Mouse (Mus musculus): ENCODE data around the gene Parvb.

Gene Parvb

DNA sequence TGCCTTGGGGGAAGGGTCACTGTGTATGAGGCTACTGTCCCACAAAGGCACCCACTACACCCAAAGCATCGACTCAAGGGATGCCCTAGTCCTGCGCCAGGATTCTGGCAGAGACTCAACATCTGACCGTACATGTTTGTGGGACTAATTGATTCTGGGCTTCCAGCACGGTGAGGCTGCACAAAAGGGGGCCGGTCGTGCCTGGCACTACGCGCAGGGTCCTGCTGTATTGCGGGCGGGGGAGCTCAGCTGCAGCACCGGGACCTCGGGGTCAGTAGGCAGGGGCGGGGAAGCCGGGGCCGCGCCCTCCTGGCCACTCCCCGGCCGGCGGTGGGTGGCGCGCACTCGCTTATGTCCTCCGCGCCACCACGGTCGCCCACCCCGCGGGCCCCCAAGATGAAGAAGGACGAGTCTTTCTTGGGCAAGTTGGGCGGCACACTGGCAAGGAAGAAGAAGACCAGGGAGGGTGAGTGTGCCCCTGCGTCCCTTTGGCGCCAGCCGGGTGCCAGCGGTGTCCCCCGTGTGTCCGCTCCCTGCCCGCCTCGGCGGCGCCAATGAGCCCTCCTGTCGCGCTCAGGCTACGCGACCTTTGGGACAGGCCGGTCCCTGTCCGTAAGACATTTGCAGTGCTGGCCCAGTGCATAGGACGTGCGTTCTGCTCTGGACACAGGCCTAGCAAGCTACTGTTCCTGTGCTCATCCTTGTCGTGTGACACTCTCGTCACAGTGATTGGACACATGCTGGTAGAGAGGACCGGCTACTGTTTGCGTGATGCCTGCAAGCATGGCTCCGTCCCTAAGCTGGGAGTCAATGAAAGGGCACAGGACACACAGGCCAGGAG is at the start of gene Parvb:
Gene Parvb (plus strand): TSS at position 323 of the 841 bp plus-strand sequence.
- DNase-seq, result peak; percentile 72

DNA sequence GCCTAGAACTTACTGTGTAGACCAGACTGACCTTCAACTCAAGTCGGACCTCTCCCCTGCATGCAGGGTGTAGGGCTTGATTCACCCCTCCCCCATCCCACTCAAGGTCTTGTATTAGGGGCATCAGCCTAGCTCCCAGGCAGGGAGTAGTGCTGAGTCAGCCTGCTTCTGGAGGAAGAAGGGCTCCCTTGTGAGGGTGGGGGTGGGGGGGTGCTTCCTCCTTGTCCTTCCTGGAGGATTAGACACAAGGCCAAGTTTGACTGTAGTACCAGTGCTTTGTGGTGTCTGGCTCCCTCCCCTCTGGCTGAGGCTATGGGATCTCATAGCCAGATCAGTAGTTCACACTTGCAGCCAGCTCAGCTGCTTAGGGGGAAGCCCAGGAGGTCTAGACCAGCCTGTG is 47.9 kb upstream of the Parvb start:
- no peak for DNase-seq

DNA sequence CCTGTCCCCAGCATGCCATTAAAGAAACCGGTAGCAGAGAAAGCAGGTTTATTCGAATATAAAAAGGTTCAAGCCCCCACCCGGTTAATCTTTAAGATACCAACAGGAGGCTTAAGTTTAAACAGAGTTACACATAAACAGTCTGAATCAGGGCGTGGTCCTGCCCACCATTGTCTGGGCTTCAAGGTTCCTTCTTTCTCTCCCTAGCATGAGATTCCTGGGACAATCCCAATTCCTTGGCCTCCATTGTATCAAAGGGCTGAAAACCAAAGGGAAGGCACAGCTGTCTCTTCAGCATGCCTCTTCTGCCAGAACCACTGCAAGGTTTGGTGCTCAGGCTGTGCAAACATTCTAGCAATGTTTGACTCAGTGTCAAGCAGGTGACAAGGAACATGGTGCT is 45.6 kb upstream of the Parvb start:
- no peak for DNase-seq

DNA sequence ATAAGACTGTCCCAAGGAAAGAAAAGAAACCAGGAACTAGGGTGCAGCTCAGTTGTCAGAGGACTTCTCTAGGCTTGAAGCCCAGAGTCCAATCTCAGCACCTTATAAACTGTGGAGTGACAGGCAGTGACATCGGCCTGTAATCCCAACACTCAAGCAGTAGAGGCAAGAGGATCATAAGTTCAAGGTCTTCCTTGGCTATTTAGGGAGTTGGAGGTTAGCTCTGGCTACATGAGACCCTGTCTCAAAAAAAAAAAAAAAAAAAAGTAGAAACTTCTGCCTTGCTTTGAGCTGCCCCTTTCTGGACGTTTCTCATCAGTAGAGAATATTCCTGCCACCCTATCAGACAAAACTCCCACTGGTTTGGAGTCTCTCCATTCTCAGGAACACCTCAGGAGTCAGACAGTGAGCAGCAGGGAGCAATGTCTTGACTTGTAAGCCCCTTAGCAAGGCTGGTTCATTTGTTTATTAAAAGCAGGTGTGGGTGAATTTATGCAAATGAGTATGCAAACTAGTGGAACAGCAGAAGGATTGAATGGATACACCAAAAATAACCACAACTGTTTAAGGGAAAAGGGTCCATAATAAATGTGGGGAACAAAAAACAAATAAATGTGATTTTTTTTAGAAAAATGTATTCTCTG is 42.8 kb upstream of the Parvb start:
- DNase-seq, result no peak

DNA sequence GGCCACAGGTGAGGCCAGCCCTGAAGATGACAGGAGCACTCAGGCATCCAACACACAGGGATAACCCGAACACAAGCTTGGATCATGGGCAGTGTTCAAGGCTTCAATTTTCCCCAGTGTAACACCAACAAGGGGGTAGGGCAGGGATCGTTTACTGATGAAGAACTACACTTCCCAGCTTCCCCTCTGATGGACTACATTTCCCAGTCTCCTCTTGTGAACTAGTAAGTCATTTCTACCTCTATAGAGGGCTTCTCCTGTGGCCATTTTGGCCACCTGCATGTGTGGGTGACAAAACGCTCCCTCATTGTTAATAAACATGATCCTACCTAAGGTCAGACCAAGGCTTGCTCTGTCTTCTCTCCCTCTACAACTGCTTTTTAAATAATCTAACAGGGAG is 42.0 kb upstream of the Parvb start:
- no peak for DNase-seq

DNA sequence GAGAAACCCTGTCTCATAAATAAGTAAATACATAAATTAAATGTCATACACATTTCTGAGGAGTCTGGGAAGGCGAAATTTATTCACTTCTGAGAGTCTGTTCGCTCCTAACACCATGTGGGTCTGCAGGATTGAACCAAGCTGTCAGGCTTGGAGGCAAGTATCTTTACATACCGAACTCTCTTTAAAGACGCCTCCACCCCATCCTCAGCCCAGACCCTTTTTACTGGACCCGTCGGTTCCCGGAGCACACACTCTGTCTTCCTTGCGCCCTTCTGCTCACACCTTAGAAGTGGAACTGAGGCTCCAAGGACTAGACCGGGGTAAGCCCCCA is 40.2 kb upstream of the Parvb start:
- DNase-seq, result no peak

DNA sequence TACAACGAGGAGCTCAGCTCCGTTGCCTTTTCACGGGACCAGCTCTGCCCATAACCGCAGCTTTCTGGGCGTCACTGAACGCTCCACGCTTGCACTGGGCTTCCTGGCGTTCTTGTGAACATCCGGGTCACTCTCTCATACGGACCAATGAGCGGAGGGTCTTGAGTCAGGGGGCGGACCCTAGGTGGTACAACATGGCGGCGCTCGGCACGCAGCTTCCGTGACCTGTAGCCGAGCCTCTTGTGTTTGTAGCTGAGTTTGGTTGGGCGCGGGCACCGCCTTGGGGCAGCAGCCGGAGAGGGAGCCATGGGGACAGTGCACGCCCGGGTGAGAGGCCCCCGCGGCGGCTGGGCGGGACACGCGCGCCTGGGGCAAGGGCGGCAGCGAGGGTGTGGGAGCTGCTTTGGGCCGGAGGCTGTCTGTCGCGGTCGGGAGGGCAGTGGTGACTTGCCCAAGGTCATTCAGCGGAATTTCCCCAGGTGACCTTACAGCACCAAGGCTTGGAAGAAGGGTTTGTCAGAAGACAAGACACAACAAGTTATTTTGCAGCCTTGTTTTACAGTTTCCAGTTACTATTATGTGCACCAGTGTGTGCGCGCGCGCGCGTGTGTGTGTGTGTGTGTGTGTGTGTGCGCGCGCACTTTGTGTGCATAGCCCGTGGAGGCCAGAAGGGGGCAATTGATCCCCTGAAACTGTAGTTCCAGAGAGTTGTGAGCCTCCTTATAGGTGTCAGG is 39.6 kb upstream of the Parvb start, which contains the start of gene Samm50:
Gene Samm50 (plus strand): TSS at position 184 of the 734 bp plus-strand sequence.
- DNase-seq, result peak; percentile 93

DNA sequence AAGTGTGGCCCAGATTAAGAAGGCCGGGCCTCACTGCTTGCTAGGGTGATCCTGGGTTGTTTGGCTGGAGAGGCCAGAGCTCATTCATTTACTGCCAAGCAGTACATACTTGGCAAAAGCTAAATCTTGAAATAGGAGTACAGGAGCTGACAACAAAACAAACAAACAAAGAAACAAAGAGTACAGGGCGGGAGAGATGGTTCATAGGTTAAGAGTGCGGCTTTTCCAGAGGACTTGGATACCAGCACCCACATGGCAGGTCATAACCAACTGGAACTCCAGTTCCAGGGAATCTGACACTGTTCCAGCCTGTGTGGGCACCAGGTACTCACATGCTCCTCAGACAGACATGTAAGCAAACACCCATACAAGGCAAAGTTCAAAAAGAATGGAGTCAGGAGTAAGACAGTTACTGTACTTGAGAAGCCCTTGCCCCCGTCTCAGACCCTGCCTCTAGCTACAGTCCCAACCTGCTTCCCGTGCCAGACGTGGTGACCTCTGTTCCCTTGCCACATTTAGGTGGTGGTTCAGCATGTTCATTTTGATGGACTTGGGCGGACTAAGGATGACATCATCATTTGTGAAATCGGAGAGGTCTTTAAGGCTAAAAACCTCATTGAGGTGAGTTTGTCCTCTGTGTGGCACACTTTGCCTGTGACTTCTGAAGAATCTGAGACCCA is 35.2 kb upstream of the Parvb start:
- DNase-seq, result no peak

DNA sequence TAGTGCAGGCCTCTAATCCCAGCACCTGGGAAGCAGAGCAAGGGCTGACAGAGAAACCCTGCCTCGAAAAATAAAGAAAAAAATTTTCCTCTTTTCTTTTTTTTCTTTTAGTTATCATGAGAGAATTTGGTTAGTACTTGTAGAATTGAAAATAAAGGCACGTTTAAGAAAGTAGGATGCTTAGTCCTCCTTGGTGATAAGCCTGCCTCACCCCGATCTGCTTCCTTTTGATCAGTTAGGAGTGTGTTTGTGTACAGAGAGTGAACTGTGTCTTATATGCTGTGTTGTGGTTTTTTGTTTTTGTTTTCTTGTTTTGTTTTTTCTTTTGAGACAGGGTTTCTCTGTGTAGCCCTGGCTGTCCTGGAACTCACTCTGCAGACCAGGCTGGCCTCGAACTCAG is 24.5 kb upstream of the Parvb start:
- DNase-seq, result no peak

DNA sequence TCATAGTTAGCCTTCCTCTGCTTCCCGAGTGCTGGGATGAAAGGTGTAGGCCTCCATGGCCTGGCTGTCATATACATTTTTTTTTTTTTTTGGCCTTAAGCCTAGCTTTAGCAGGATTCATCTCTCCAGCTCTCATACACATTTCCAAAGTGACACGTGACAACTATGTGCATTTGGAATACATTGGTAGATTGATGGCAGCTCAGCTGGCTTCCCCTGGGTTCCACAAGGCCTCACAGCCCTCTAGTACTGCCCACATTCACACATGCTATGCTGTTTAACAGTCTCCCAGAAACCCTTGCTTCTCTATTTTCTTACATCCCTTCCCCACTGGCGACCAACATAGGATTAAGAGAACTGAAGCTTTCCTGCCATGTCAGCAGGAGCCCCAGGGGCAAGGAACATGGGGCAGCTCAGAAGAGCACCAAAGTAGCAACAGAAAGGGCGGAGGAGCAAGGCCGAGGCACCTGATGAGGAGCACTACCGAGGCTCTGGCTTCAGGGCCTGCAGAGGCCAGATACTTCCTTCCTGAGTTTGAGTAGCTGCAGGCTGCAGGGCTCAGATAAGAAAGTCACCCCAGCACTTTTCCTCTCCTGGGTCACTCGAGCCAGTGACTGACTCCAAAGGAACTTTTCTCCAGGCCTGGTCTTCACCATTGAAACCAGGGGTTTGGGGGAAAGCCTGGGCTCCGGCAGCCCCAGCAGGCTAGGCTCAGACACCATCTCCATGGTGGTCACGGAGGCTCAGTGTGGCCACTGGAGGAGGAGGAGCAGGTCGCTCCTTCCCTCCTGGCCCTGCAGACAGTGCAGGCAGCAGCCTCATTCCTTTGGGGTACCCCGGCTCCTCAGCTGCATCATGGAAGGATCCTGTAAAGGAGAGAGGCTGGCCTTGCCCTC is 22.1 kb upstream of the Parvb start:
- DNase-seq, result no peak

DNA sequence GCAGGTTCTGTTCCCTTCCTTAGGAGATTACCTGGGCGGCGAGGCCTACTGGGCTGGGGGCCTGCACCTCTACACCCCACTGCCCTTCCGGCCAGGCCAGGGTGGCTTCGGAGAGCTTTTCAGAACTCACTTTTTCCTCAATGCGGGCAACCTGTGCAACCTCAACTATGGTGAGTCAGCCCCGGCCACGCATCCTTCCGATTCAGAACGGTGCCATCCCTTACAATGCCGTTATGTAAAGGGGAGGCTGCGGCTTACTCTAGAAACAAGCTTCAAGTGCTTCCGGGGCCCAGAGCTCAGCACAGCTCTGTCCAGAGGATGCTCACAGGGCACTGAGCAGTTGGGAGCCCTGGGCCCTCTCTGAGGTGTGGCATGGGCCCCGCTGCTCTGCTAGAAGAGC is 21.4 kb upstream of the Parvb start:
- DNase-seq, result no peak

DNA sequence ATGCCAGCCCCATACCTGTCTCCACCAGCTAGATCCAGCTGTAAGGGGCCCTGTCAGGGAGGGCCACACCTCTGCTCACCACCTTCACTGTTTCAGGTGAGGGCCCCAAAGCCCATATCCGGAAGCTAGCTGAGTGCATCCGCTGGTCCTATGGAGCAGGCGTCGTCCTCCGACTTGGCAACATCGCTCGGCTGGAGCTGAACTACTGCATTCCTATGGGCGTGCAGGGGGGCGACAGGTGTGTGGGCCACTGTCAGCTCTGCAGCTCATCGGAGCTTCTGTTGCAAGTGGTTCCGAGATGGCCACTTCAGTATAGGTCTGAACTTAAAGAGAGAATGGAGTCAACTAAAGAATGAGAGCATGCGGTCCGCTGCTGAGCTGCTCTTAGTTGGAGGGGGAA is 20.9 kb upstream of the Parvb start:
- no peak for DNase-seq

DNA sequence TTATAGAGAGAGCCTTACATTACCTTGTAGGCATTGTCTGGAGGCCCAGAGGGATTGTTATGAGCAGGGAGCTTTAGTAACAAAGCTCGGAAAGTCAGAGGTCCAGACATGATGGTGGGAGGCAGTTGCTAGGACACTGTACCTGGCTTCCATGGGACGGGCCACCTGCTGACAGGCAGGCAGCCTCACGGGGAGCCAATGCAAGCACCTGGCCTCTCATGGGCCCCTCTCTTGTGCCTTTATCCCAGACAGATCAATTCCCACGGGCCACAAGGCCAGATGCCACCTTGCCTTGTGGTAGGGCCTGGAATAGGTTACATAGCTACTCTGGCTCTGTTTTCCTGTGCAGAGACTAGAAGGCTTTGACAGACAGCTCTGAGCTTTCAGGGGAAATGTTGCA is 20.3 kb upstream of the Parvb start:
- DNase-seq, result no peak

DNA sequence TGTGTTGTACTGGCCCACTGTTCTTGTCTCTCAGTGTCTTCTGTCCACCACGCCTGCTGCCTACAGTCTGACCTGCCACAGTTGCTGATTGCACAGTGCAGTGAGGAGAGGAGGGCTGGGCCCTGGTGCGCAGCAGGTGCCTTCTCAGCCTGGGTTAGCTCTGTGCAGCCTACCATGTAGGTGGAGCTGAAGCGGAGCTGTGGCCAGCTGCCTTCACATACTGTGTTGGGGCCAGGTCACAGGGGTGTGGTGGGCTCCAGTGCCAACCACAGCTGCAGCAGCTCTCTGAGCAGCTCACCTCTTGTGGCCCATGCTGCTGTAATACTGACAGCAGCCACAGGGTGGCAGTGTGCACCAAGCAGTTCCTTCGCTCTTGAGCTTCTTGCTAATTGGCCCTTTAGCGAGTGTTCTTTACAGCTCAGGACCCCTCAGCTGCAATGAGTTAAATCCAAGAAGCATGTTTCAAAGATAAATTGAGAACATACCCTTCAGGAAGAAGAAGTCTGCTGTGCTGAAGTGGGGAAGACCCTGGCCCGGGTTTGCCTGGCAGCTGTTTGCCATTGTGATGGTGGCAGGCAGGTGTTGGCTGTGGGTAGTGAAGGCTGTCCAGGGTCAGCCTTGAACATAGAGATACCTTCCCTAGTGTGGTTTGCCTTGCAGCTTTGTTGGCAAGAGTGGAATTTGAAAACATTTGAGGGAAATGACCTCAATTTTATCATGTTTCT is 19.6 kb upstream of the Parvb start:
- DNase-seq, result peak; percentile 85

DNA sequence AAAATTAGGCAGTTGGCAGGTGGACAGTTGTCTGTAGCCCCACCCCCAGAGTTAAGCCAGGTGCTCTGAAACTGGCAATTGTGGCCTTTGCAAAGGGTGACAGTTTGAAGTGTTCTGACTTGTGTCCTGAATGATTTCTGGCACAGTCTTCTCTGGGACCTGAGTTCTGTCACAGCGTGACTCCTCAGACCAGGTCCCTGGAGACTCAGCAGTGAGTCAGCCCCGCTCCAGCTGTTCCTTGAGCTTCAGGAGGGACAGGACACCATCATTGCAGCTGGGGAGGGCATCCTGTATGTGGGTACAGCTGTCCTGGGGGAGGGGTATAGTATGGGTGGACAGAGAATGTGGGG is 19.1 kb upstream of the Parvb start:
- DNase-seq, result no peak

DNA sequence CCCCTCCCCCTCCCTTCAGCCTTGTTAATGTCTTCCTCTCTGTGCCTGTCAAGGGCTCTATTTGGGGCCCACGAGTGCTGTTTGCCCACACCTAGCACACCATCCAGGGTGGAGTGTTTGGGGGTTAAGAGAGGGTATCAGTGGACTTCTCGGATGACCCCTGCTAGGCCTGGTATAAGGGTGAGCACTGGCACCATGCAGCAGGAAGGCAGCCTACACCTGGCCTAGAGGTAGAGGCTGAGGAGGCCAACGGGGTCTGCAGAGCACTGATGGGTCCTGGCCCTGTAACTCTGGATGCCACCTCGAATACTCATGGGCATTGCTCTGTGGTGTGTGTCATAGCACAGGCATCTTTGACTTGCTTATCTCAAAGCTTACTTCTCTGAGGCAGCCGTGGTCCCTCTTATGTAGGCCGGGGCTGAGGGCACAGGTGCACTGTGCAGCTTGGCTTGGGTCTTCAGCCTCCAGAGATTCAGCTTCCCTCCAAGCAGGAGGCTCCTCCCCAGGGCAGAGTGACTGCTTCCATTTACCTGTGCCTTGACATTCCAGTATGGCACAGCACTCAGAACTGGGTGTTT is 18.6 kb upstream of the Parvb start:
- no peak for DNase-seq

DNA sequence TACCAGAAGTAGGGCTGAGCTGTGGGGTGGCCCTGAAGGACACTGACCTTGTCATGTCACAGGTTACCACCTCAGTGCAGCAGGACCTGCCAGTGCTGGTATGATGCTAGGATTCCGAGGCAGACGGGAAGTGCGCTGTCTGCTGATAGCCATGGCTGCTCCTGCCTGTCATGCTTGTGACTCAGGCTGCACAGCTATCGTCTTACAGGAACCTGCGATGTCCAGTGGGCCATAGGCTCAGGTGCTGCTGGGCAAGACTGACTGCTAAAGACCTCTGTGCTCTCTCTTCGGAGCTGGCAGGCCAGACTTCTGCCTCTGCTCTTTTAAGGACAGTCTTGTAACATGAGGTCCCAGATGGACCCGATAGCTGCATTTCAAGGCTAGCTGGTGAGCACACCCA is 17.4 kb upstream of the Parvb start:
- DNase-seq, result no peak

DNA sequence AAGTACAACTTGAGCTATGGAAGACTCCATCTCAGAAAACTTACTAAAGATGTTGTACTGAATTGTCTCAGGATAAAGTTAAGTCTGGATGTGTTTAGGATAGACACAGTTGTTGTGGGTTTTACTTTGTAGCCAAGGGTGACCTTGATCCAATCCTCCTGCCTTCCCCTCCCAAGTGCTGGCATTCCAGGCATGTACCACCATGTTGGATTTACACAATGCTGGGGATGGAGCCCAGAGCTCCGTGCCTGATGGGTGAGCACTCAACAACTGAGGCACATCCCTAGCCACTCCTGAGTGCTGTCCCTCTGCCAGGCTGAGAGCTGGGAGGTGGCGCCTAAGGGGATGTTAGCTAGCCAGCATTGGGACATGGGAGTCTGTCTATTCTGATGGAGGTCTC is 16.6 kb upstream of the Parvb start:
- no peak for DNase-seq

DNA sequence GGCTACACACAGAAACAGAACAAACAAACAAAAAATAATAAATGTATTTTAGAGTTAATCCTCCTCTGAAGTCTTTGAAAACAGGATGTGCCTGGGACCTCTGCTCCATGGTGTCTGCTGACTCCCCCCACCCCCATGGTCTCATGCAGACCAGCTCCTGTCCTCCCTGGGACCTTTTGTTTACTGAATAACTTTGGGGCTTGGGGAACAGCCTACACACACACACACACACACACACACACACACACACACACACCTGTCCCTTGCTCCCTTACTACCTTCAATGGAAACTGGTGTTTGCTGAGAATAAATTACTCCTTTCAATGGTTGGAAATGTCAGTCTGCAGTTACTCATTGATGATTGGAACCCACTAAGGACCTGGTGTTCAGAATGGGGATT is 15.8 kb upstream of the Parvb start:
- no peak for DNase-seq

DNA sequence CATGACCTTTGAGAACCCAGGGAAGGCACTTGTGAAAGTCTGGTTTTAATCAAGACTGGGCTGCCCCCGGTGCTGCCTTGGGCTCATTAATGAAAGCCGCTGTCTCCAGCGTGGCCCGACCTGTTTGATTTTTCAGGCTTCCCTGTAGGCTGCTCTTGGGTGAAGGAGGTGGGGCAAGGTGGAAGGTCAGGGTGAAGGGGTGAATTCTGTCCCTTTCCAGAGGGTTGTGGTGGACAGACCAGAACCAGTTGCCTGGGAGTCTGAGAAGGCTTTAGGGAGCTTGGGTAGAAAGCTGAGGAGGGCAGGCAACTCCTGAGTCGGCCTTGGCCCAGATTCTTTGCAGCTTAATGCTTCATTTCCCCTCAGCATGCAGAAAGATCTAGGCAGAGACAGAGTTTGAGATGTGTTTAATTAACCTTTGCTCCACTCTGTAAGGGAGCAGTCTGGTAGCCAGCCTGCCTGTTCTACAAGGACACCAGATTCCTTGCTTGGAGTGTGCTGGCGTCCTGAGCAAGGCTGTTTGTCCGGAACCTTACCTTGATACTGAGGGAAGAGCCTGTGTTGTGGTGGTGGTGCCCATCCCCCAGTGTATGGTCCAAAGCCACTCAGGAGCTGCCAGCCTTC is 15.3 kb upstream of the Parvb start:
- no peak for DNase-seq

Data from cerebellum, adult 9-10 months (tissue).